Mouse (Mus musculus) macrophage (primary cell): ENCODE measurements around the gene Dcaf8. TPM values are rescaled to one million over a fixed set of nuclear protein-coding genes. Genes with fewer than 3 reads are reported as not detected.
A peak's percentile ranks its signal among the peaks of the same experiment; 100 is the strongest.

ENCODE experiments used
- H3K27ac ChIP-seq: fragments of 350-480 bp; formaldehyde crosslinking; 2 replicates; pipeline ENCODE4 v1.9.0; 2021
- H3K36me3 ChIP-seq: fragments of 350-480 bp; formaldehyde crosslinking; 2 replicates; pipeline ENCODE4 v1.9.0; 2021; ENCODE audit errors: inconsistent target
- H3K4me3 ChIP-seq: fragments of 350-480 bp; formaldehyde crosslinking; 2 replicates; pipeline ENCODE4 v1.9.0; 2021; ENCODE audit errors: inconsistent target
- H3K79me2 ChIP-seq: fragments of 350-480 bp; formaldehyde crosslinking; 2 replicates; pipeline ENCODE4 v1.9.0; 2021; ENCODE audit errors: inconsistent target
- WGBS: methylation state at CpG from one replicate; pipeline ENCODE4 v1.1.7; 2026; ENCODE audit warnings: inconsistent platforms; ENCODE audit not compliant: missing documents; 5-methylcytosine and 5-hydroxymethylcytosine counted together
- polyA plus RNA-seq: library from polyadenylated mRNA; stranded (reverse); fragments of 250-400 nt; gene quantifications from 3 replicates; pipeline ENCODE4 v1.2.4, GENCODE M21; 2018; ENCODE audit warnings: inconsistent platforms

Dcaf8 gene
- polyA plus RNA-seq, 1 experiment from 2014 or later, result 68.0 TPM

- Histone ChIP-seq H3K27ac (no peak overlapping the region), H3K36me3 (peaks cover 70% of the 10 kb centered on the region), H3K4me3 (no peak overlapping the region), H3K79me2 (no peaks in the 10 kb centered on the region)
- WGBS, result 95% methylated on average over 8 of the region's 8 CpGs
Measured at GRCm38 (mm10) chr1:172194435-172194834, 46.6 kb downstream of the Dcaf8 start.

- WGBS, result 61% methylated on average over 3 of the region's 3 CpGs
Measured at GRCm38 (mm10) chr1:172197146-172197545, 49.3 kb downstream of the Dcaf8 start.

GRCm38 (mm10) chr1:172197851-172198250, 50.0 kb downstream of the Dcaf8 start:
- no peak overlapping the region for H3K27ac ChIP-seq
- peaks cover 86% of the 10 kb centered on the region for H3K36me3 ChIP-seq
- WGBS, result 89% methylated on average over 5 of the region's 5 CpGs

More at GRCm38 (mm10) chr1:172197146-172197545, 49.3 kb downstream of the Dcaf8 start:
- Histone ChIP-seq H3K79me2 (peaks cover 21% of the 10 kb centered on the region), H3K36me3 (peaks cover 81% of the 10 kb centered on the region), H3K4me3 (no peak overlapping the region), H3K27ac (no peak overlapping the region)

GRCm38 (mm10) chr1:172198316-172198715, 50.4 kb downstream of the Dcaf8 start:
- no peak overlapping the region for H3K4me3 ChIP-seq
- H3K36me3 ChIP-seq, result peaks cover 88% of the 10 kb centered on the region
- H3K27ac ChIP-seq, result no peak overlapping the region
- 94% methylated on average over 8 of the region's 8 CpGs for WGBS
- peaks cover 33% of the 10 kb centered on the region for H3K79me2 ChIP-seq

More at GRCm38 (mm10) chr1:172197851-172198250, 50.0 kb downstream of the Dcaf8 start:
- Histone ChIP-seq H3K4me3 (no peak overlapping the region), H3K79me2 (peaks cover 28% of the 10 kb centered on the region)

GRCm38 (mm10) chr1:172198996-172199395, 51.1 kb downstream of the Dcaf8 start:
- H3K4me3 ChIP-seq, result no peak overlapping the region
- H3K79me2 ChIP-seq, result peaks cover 40% of the 10 kb centered on the region
- WGBS, result 97% methylated on average over 4 of the region's 4 CpGs
- no peak overlapping the region for H3K27ac ChIP-seq
- H3K36me3 ChIP-seq, result peaks cover 85% of the 10 kb centered on the region

GRCm38 (mm10) chr1:172200161-172200560, 52.3 kb downstream of the Dcaf8 start:
- WGBS, result 88% methylated on average over 5 of the region's 5 CpGs
- Histone ChIP-seq H3K79me2 (peaks cover 52% of the 10 kb centered on the region), H3K27ac (no peak overlapping the region), H3K4me3 (no peak overlapping the region), H3K36me3 (peaks cover 73% of the 10 kb centered on the region)

GRCm38 (mm10) chr1:172200871-172201447, 53.1 kb downstream of the Dcaf8 start:
- peaks cover 67% of the 10 kb centered on the region for H3K36me3 ChIP-seq
- peaks cover 60% of the 10 kb centered on the region for H3K79me2 ChIP-seq
- 100% methylated on average over 6 of the region's 7 CpGs for WGBS
- no peak overlapping the region for H3K27ac ChIP-seq
- no peak overlapping the region for H3K4me3 ChIP-seq

- Histone ChIP-seq H3K36me3 (peaks cover 55% of the 10 kb centered on the region), H3K4me3 (no peak overlapping the region), H3K27ac (no peak overlapping the region), H3K79me2 (peaks cover 65% of the 10 kb centered on the region)
- 91% methylated on average over 14 of the region's 14 CpGs for WGBS
Measured at GRCm38 (mm10) chr1:172201967-172202880, 54.3 kb downstream of the Dcaf8 start.

- Histone ChIP-seq H3K36me3 (peaks cover 47% of the 10 kb centered on the region), H3K27ac (no peak overlapping the region), H3K4me3 (no peak overlapping the region), H3K79me2 (peaks cover 65% of the 10 kb centered on the region)
- WGBS, result 66% methylated on average over 2 of the region's 2 CpGs
Measured at GRCm38 (mm10) chr1:172202894-172203522, 55.1 kb downstream of the Dcaf8 start.

- Histone ChIP-seq H3K79me2 (peaks cover 65% of the 10 kb centered on the region), H3K27ac (no peak overlapping the region), H3K36me3 (peaks cover 41% of the 10 kb centered on the region), H3K4me3 (no peak overlapping the region)
- 23% methylated on average over 4 of the region's 4 CpGs for WGBS
Measured at GRCm38 (mm10) chr1:172203566-172203965, 55.7 kb downstream of the Dcaf8 start.

GRCm38 (mm10) chr1:172204033-172204813, 56.3 kb downstream of the Dcaf8 start:
- no peak overlapping the region for H3K27ac ChIP-seq
- H3K79me2 ChIP-seq, result peaks cover 65% of the 10 kb centered on the region
- H3K36me3 ChIP-seq, result peaks cover 36% of the 10 kb centered on the region
- H3K4me3 ChIP-seq, result no peak overlapping the region
- WGBS, result 79% methylated on average over 9 of the region's 9 CpGs

- peaks cover 28% of the 10 kb centered on the region for H3K36me3 ChIP-seq
- WGBS, result 82% methylated on average over 12 of the region's 15 CpGs
- peak overlapping the region; percentile 89 for H3K4me3 ChIP-seq
- peak overlapping the region; percentile 92 for H3K27ac ChIP-seq
- peaks cover 64% of the 10 kb centered on the region for H3K79me2 ChIP-seq
Measured at GRCm38 (mm10) chr1:172204814-172205740, 57.2 kb downstream of the Dcaf8 start.

GRCm38 (mm10) chr1:172205741-172206087, 57.8 kb downstream of the Dcaf8 start:
- 8% methylated on average over 1 of the region's 3 CpGs for WGBS
- H3K79me2 ChIP-seq, result peaks cover 57% of the 10 kb centered on the region
- peak overlapping the region; percentile 89 for H3K4me3 ChIP-seq
- H3K27ac ChIP-seq, result peak overlapping the region; percentile 92
- H3K36me3 ChIP-seq, result peaks cover 23% of the 10 kb centered on the region
